Mouse (Mus musculus) bone marrow macrophage, adult 2 months (primary cell): ENCODE data around the gene Myod1.

Experiments used
- CTCF ChIP-seq: IDR thresholded peaks from 2 replicates; pipeline ENCODE4 v1.5.1; 2012; ENCODE audit warnings: low read depth, mild to moderate bottlenecking, low read length, moderate library complexity
- POLR2A ChIP-seq: IDR thresholded peaks from 2 replicates; pipeline ENCODE4 v1.6.1; 2012; ENCODE audit warnings: mild to moderate bottlenecking, low read depth, low read length, borderline replicate concordance

DNA sequence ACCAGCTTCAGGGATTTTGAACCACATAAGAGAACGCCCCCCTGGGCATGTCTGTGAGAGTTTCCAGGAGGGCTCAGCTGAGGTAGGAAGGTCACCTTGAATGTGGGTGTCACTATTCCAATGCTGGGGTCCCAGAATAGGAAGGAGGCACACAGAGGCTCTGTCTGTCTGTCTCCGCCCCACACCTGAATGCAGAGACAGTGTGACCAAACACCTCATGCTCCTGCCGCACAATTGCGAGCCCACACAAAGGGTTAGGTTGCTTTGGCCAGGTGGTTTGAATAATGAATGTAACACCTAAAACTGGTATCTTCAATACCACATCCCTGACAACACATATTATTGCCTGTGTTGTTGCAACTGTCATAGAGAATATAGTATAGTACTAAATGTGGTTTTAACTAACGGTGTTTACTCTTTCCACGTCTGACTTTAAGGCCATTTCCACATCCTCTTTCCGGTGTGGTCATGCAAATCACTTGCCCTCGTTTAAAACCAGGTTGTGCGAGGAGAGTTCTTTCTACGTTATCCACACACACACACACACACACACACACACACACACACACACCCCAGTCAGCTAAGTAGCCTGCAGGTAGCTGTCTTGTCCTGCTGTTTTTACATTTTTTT is 13.3 kb downstream of the Myod1 start:
- no peak for TF ChIP-seq CTCF
- TF ChIP-seq POLR2A, result no peak
